8 mouse cellular contexts compared by ENCODE assay signal in genomic region chr7:75370595-75371519, GRCm38 (mm10).
A peak's percentile ranks its signal among the peaks of the same experiment; 100 is the strongest.
DNase-seq lines count a peak whose midpoint lies in the region; ATAC-seq and TF ChIP-seq lines count a peak whose summit lies in the region.

No protein-coding gene starts in this region.

- peak; percentile 90 for DNase-seq in MEL (ENCODE audit: low read depth, low spot score)
- peak; percentile 93 to 94 for DNase-seq in cerebellum, postnatal 10 days
- peak; percentile 61 to 68 for DNase-seq in frontal cortex, postnatal 25 days (ENCODE audit: low spot score in 2 of 2)
- DNase-seq in layer of hippocampus, postnatal 14 days (ENCODE audit: low spot score in 2 of 2) = peak; percentile 84 to 94
- DNase-seq in lung, postnatal 10 days = peak; percentile 91
- peak; percentile 77 for DNase-seq in ovary, postnatal 14 days (ENCODE audit: low spot score)
- peak; percentile 79 for DNase-seq in thymus, postnatal 0 days (ENCODE audit: low spot score)

- TF ChIP-seq EP300 in MEL (IDR thresholded peaks at IDR 0.05; ENCODE audit: low read depth in 1 of 2, low read length in 2 of 2) = 0 out of 4 replicates have a peak, but pooled peaks have one; percentile 7 to 24

- peak overlapping the region; percentile 41 for H3K9ac ChIP-seq in MEL (ENCODE audit: control insufficient read depth, low read depth, low read length, poor library complexity, severe bottlenecking)
- no peak overlapping the region for H3K9ac ChIP-seq in hindbrain, embryonic 13.5 days

- 56% methylated on average over 12 of the region's 12 CpGs for WGBS in hindbrain, embryonic 13.5 days

- H3K27me3 ChIP-seq in MEL (ENCODE audit: control insufficient read depth in 1 of 2, insufficient read depth in 2 of 2, low read length in 2 of 2) = no peaks in the 10 kb centered on the region
- H3K27me3 ChIP-seq in hindbrain, embryonic 13.5 days = peaks cover 3% of the 10 kb centered on the region; the same call in 1 of the 2 replicates

- peak; percentile 50 to 81 (median 74) for TF ChIP-seq CTCF in MEL (IDR thresholded peaks at IDR 0.05 in 2 of 3, conservative IDR thresholded peaks at IDR 0.05 in 1 of 3; ENCODE audit: control insufficient read depth in 1 of 3, insufficient read depth in 1 of 3, low read depth in 2 of 3, low read length in 3 of 3, poor library complexity in 1 of 3, severe bottlenecking in 1 of 3)

- no peaks in the 10 kb centered on the region for H3K9me3 ChIP-seq in MEL (replicated peaks; ENCODE audit: insufficient read depth, low read length)
- H3K9me3 ChIP-seq in hindbrain, embryonic 13.5 days = no peaks in the 10 kb centered on the region

- TF ChIP-seq POLR2A in MEL (IDR thresholded peaks at IDR 0.05; ENCODE audit: control insufficient read depth in 1 of 2, insufficient read depth in 1 of 2, low read depth in 1 of 2, low read length in 2 of 2, poor library complexity in 1 of 2) = no peak

- H3K4me1 ChIP-seq in MEL (ENCODE audit: control insufficient read depth in 1 of 2, insufficient read depth in 2 of 2, low read length in 2 of 2) = peaks cover 0 to 11% of the 10 kb centered on the region in 2 experiments; a peak in 2 of 4 replicates
- H3K4me1 ChIP-seq in hindbrain, embryonic 13.5 days (replicated peaks) = 0 out of 2 replicates have a peak, but pooled peaks cover 4% of the 10 kb centered on the region

- no peak overlapping the region for H3K4me2 ChIP-seq in hindbrain, embryonic 13.5 days

- TF ChIP-seq RAD21 in MEL (IDR thresholded peaks at IDR 0.05; ENCODE audit: low read depth, low read length) = peak; percentile 90

- peak overlapping the region; percentile 50 for H3K27ac ChIP-seq in MEL (ENCODE audit: control insufficient read depth, low read depth, low read length)
- no peak overlapping the region for H3K27ac ChIP-seq in hindbrain, embryonic 13.5 days

- peaks cover 0 to 15% of the 10 kb centered on the region in 2 experiments; a peak in 2 of 4 replicates for H3K36me3 ChIP-seq in MEL (ENCODE audit: control insufficient read depth in 1 of 2, insufficient read depth in 2 of 2, low read length in 2 of 2)
- no peaks in the 10 kb centered on the region for H3K36me3 ChIP-seq in hindbrain, embryonic 13.5 days

- H3K79me2 ChIP-seq in MEL (ENCODE audit: control insufficient read depth, insufficient read depth, low read length, poor library complexity) = no peaks in the 10 kb centered on the region

- peak; percentile 84 for ATAC-seq in hindbrain, embryonic 13.5 days (ENCODE audit: low FRiP score)

- peak overlapping the region; percentile 7 to 59; a peak in 3 of 4 replicates for H3K4me3 ChIP-seq in MEL (ENCODE audit: control insufficient read depth in 1 of 2, insufficient read depth in 1 of 2, low read depth in 2 of 2, low read length in 2 of 2)
- no peak overlapping the region for H3K4me3 ChIP-seq in hindbrain, embryonic 13.5 days

TF ChIP-seq in MEL, 35 proteins besides CTCF, POLR2A, EP300 and RAD21:
- TF ChIP-seq UBTF (IDR thresholded peaks at IDR 0.05; ENCODE audit: borderline replicate concordance, insufficient read depth, low read depth, low read length) (no peak), ELF1 (IDR thresholded peaks at IDR 0.05; ENCODE audit: low read depth, low read length) (no peak), JUND (IDR thresholded peaks at IDR 0.05; ENCODE audit: low read depth, low read length) (no peak), GABPA (IDR thresholded peaks at IDR 0.05; ENCODE audit: low read depth, low read length) (no peak), MAZ (IDR thresholded peaks at IDR 0.05; ENCODE audit: low read depth, low read length) (0 out of 2 replicates have a peak, but pooled peaks have one; percentile 33), ZC3H11A (IDR thresholded peaks at IDR 0.05; ENCODE audit: low read depth, low read length) (peak; percentile 62), MXI1 (IDR thresholded peaks at IDR 0.05; ENCODE audit: low read depth, low read length) (no peak; the same call in 1 of the 2 replicates), ZNF384 (IDR thresholded peaks at IDR 0.05; ENCODE audit: low read depth, low read length) (peak; percentile 92), TAL1 (IDR thresholded peaks at IDR 0.05; ENCODE audit: low read length) (0 out of 2 replicates have a peak, but pooled peaks have one; percentile 24), GATA1 (IDR thresholded peaks at IDR 0.05; ENCODE audit: low read depth, low read length) (no peak), MYB (IDR thresholded peaks at IDR 0.05; ENCODE audit: low read depth, low read length) (no peak), KAT2A (conservative IDR thresholded peaks at IDR 0.05; ENCODE audit: low read depth, low read length) (no peak), USF2 (IDR thresholded peaks at IDR 0.05; ENCODE audit: borderline replicate concordance in 1 of 2, insufficient read depth in 1 of 2, low read depth in 1 of 2, low read length in 2 of 2) (no peak), TBP (IDR thresholded peaks at IDR 0.05; ENCODE audit: low read depth, low read length) (peak; percentile 88), NRF1 (IDR thresholded peaks at IDR 0.05; ENCODE audit: insufficient read depth, low read depth, low read length, poor library complexity, severe bottlenecking) (no peak), MEF2A (IDR thresholded peaks at IDR 0.05; ENCODE audit: extremely low read depth, insufficient replicate concordance, low read depth, low read length, poor library complexity, severe bottlenecking) (no peak), SIN3A (IDR thresholded peaks at IDR 0.05; ENCODE audit: low read length) (peak; percentile 56), CHD2 (IDR thresholded peaks at IDR 0.05; ENCODE audit: low read length) (no peak), NELFE (IDR thresholded peaks at IDR 0.05; ENCODE audit: low read depth, low read length) (no peak), MAX (IDR thresholded peaks at IDR 0.05; ENCODE audit: low read length) (peak; percentile 27; the same call in 1 of the 2 replicates), ZKSCAN1 (IDR thresholded peaks at IDR 0.05; ENCODE audit: low read depth, low read length) (no peak), HCFC1 (IDR thresholded peaks at IDR 0.05; ENCODE audit: low read depth, low read length) (no peak), E2F4 (IDR thresholded peaks at IDR 0.05; ENCODE audit: borderline replicate concordance, low read depth, low read length) (no peak), MYC (IDR thresholded peaks at IDR 0.05; ENCODE audit: low read depth, low read length) (no peak), RCOR1 (IDR thresholded peaks at IDR 0.05; ENCODE audit: low read depth, low read length) (no peak), CHD1 (IDR thresholded peaks at IDR 0.05; ENCODE audit: low read depth, low read length) (no peak), SMC3 (IDR thresholded peaks at IDR 0.05; ENCODE audit: low read depth, low read length) (peak; percentile 84)
TF ChIP-seq in MEL: peak in this region for 8.
